Mouse (Mus musculus) cerebellum, adult 9-11 months (tissue): ENCODE results near the gene Smg6.
"Not testable (repeated sequence)": the region's sequence is repeated elsewhere in the genome, so short reads cannot be mapped to it uniquely, and the experiment has no call there.

Source experiments
- DNase-seq: peaks from one replicate; pipeline ENCODE4 v3.0.0; 2022

The Smg6 gene

GRCm38 (mm10) chr11:75000869-75001653, 75.4 kb downstream of the Smg6 start:
- no peak for DNase-seq

GRCm38 (mm10) chr11:75008270-75008669, 82.6 kb downstream of the Smg6 start:
- peak; percentile 41 for DNase-seq

GRCm38 (mm10) chr11:75009537-75009936, 83.9 kb downstream of the Smg6 start:
- DNase-seq, result not testable (repeated sequence)

GRCm38 (mm10) chr11:75012997-75013694, 87.5 kb downstream of the Smg6 start:
- peak; percentile 35 for DNase-seq

- DNase-seq, result no peak
Observed at GRCm38 (mm10) chr11:75013764-75014695, 88.4 kb downstream of the Smg6 start.

GRCm38 (mm10) chr11:75014816-75015215, 89.2 kb downstream of the Smg6 start:
- DNase-seq, result peak; percentile 84

GRCm38 (mm10) chr11:75015453-75015871, 89.8 kb downstream of the Smg6 start:
- peak; percentile 43 for DNase-seq

- no peak for DNase-seq
Observed at GRCm38 (mm10) chr11:75016309-75016860, 90.8 kb downstream of the Smg6 start.

GRCm38 (mm10) chr11:75017831-75018230, 92.2 kb downstream of the Smg6 start:
- no peak for DNase-seq

GRCm38 (mm10) chr11:75026977-75027376, 101.4 kb downstream of the Smg6 start:
- no peak for DNase-seq

GRCm38 (mm10) chr11:75027616-75028015, 102.0 kb downstream of the Smg6 start:
- no peak for DNase-seq

GRCm38 (mm10) chr11:75031251-75031650, 105.6 kb downstream of the Smg6 start:
- no peak for DNase-seq

GRCm38 (mm10) chr11:75032946-75033345, 107.3 kb downstream of the Smg6 start:
- no peak for DNase-seq

GRCm38 (mm10) chr11:75033581-75034067, 108.0 kb downstream of the Smg6 start:
- no peak for DNase-seq

GRCm38 (mm10) chr11:75034104-75034503, 108.5 kb downstream of the Smg6 start:
- no peak for DNase-seq

- DNase-seq, result no peak
Observed at GRCm38 (mm10) chr11:75044333-75044732, 118.7 kb downstream of the Smg6 start.

- DNase-seq, result no peak
Observed at GRCm38 (mm10) chr11:75045822-75046221, 120.2 kb downstream of the Smg6 start.

- DNase-seq, result no peak
Observed at GRCm38 (mm10) chr11:75046638-75047037, 121.0 kb downstream of the Smg6 start.

GRCm38 (mm10) chr11:75047066-75047465, 121.4 kb downstream of the Smg6 start:
- peak; percentile 74 for DNase-seq

GRCm38 (mm10) chr11:75047736-75048407, 122.2 kb downstream of the Smg6 start:
- no peak for DNase-seq

GRCm38 (mm10) chr11:75049146-75049545, 123.5 kb downstream of the Smg6 start:
- DNase-seq, result no peak

GRCm38 (mm10) chr11:75049807-75050206, 124.2 kb downstream of the Smg6 start:
- DNase-seq, result no peak
